Mouse (Mus musculus) spleen, postnatal 0 days (tissue): ENCODE results near the gene Lins1. TPM values are rescaled to one million over a fixed set of nuclear protein-coding genes. Genes with fewer than 3 reads are reported as not detected.

ENCODE experiments used
- polyA plus RNA-seq: library from polyadenylated mRNA; unstranded; fragments of >200 nt; fragmentation: Nextera tagmentation; extraction: Ambion mirVana; gene quantifications from 2 replicates; pipeline ENCODE4 v1.2.1, GENCODE M21; 2015

Gene Lins1
- 5.5 and 6.6 TPM in 2 replicates for polyA plus RNA-seq

GRCm38 (mm10) chr7:66689620-66690360 lies at the start of gene Lins1:
Gene Lins1 (plus strand): TSS chr7:66689889.

GRCm38 (mm10) chr7:66689294-66689619 lies 432 bp upstream of the Lins1 start, which contains the start of gene Asb7:
Gene Asb7 (minus strand): TSS chr7:66689596.

GRCm38 (mm10) chr7:66743377-66743781 lies 53.7 kb downstream of the Lins1 start, which contains the start of gene Cers3:
Gene Cers3 (plus strand): TSS chr7:66743504.

Other genes starting within 250 kb of the Lins1 start
- gene Asb7, start 293 bp upstream of the Lins1 start, polyA plus RNA-seq = 5.3 and 7.8 TPM in 2 replicates
- gene Cers3, start 53.6 kb downstream of the Lins1 start, polyA plus RNA-seq = 0.06 and 0.08 TPM in 2 replicates
- gene Adamts17, start 149.8 kb downstream of the Lins1 start, polyA plus RNA-seq = 2.0 and 2.6 TPM in 2 replicates